Mouse (Mus musculus) left cerebral cortex, postnatal 36 days (tissue): Measurements from ENCODE around the gene Tarbp1. TPM values are rescaled to one million over a fixed set of nuclear protein-coding genes. Genes with fewer than 3 reads are reported as not detected.
A peak's percentile ranks its signal among the peaks of the same experiment; 100 is the strongest.
"Not testable (repeated sequence)": the region's sequence is repeated elsewhere in the genome, so short reads cannot be mapped to it uniquely, and the experiment has no call there.

ENCODE experiments used
- DNase-seq, 2 experiments: peaks; one replicate each; pipeline ENCODE4 v3.0.0; 2021 to 2022; ENCODE audit warnings: low spot score in 2 of 2, mixed read lengths in 1 of 2
- intact Hi-C: fragments of 180-260 bp; cut with DNase I; formaldehyde crosslinking; loops from one replicate; pipeline ENCODE4 v1.15.1; 2025
- total RNA-seq, 2 experiments: library from RNA; stranded (reverse); gene quantifications; 2 replicates each; pipeline ENCODE4 v1.2.3; 2021

Gene Tarbp1
- total RNA-seq, 2 experiments from 2014 or later = 3.1 to 4.4 TPM

GRCm38 (mm10) chr8:126496915-126497314 lies 22.1 kb upstream of the Tarbp1 start:
- intact Hi-C loops = loop anchor here (1.0 to 10.0 kb wide), 5 partner anchors 98 to 424 kb away; no protein-coding TSS in a partner anchor
- no peak for DNase-seq

GRCm38 (mm10) chr8:126495461-126495860 lies 20.6 kb upstream of the Tarbp1 start:
- DNase-seq = no peak
- intact Hi-C loops = loop anchor here (5.0 to 10.0 kb wide), 3 partner anchors 172 to 339 kb away; no protein-coding TSS in a partner anchor

GRCm38 (mm10) chr8:126494160-126495110 lies 19.6 kb upstream of the Tarbp1 start:
- no peak for DNase-seq
- intact Hi-C loops = loop anchor here (5.0 to 10.0 kb wide), 3 partner anchors 173 to 340 kb away; no protein-coding TSS in a partner anchor

GRCm38 (mm10) chr8:126482938-126483337 lies 8.1 kb upstream of the Tarbp1 start:
- intact Hi-C loops = loop anchor here (5.0 kb wide), 1 partner anchor 226 kb away; no protein-coding TSS in a partner anchor
- DNase-seq = peak; percentile 53 to 74

DNA sequence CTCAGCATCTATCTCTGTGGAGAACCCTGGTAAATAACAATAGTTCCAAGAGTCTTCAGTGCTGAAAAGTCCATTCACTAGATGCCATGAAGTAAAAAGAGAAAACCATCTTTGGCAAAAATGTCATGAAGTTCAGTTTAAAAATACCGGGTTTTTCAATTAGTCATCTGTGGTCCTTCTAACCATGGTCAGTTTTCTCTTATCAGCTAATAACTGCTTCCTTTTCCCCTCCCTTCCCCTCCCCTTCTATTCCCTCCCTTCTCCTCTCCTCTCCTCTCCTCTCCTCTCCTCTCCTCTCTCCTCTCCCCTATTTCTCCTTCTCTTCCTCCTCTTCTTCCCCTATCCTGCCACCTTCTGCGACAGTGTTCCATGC lies 7.5 kb upstream of the Tarbp1 start:
- no peak for DNase-seq
- intact Hi-C loops = loop anchor here (5.0 kb wide), 1 partner anchor 225 kb away; no protein-coding TSS in a partner anchor

DNA sequence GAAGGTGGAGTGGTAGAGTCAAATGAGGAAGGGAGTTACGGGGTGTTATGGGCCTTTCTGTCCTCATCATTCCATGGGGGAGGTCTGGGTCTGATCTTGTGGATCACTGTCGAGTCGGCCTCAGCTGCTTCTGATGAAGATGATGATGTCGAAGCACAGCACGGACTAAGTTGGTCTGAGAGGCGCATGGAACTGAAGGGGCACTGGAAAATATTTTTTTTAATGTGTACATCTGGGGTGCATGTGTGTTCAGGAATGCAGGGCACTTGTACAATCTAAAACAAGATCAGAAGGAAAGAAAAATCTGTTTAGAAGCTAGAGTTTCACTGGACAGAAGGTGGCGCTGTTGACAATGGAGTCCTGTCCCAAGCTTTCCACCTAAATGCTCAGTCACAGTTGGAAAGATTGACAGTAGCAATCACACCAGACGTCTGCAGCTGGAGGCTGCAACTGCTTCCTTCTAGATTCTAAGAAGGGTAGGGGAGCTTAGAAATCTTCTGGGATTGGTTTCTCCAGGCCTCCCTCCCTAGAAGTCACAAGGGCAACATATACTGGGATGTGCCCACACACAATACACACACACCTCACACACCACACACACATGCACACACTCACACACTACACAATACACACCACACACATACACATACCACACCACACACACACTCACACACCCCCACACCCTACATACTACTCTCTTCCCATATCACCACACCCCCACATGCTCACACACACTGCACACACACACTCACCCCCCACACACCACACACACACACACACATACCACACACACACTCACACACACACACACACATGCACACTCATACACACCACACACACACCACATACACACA lies 6.9 kb upstream of the Tarbp1 start:
- intact Hi-C loops = loop anchor here (5.0 kb wide), 1 partner anchor 224 kb away; no protein-coding TSS in a partner anchor
- DNase-seq = peak in 1 of 2 experiments; percentile 38

- intact Hi-C loops = loop anchor here (5.0 kb wide), 1 partner anchor 223 kb away; no protein-coding TSS in a partner anchor
- DNase-seq = no peak
These were observed 5.5 kb upstream of the Tarbp1 start for GRCm38 (mm10) chr8:126480366-126480765.

- no peak for DNase-seq
- intact Hi-C loops = loop anchor here (5.0 kb wide), 1 partner anchor 526 kb away; no protein-coding TSS in a partner anchor
These were observed 3.8 kb upstream of the Tarbp1 start for GRCm38 (mm10) chr8:126478714-126479113.

GRCm38 (mm10) chr8:126476151-126476855 lies 1.4 kb upstream of the Tarbp1 start:
- intact Hi-C loops = loop anchor here (5.0 kb wide), 1 partner anchor 524 kb away; no protein-coding TSS in a partner anchor

GRCm38 (mm10) chr8:126475738-126476137 lies 873 bp upstream of the Tarbp1 start:
- intact Hi-C loops = loop anchor here (5.0 kb wide), 1 partner anchor 523 kb away; no protein-coding TSS in a partner anchor
- not testable (repeated sequence) for DNase-seq

More at GRCm38 (mm10) chr8:126476151-126476855, 1.4 kb upstream of the Tarbp1 start:
- not testable (repeated sequence) for DNase-seq

GRCm38 (mm10) chr8:126473802-126474298 lies 1.0 kb downstream of the Tarbp1 start:
- intact Hi-C loops = no loop called here
- DNase-seq = no peak

DNA sequence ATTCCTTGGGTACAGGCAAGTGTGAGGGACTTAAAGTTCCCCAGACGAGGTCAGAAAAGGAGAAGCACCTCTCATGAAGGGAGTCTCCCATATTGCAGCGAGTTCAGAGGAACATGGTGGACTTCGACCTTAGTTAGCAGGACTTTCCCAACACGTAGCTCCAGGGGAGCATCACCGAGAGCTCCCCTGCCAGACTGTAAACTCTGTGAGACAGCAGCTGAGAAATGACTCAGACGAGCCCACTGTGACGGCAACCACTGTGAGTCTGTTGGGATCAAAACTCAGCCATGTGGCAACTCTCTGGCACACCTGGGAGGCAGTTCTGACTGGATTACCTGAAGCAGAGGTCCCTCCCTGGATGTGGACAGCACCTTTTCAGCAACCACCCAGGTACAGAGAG lies 10.8 kb downstream of the Tarbp1 start:
- no peak for DNase-seq

GRCm38 (mm10) chr8:126461735-126462134 lies 13.1 kb downstream of the Tarbp1 start:
- intact Hi-C loops = no loop called here
- DNase-seq = no peak

More for the DNA sequence above, 10.8 kb downstream of the Tarbp1 start:
- intact Hi-C loops = no loop called here

- DNase-seq = no peak
- intact Hi-C loops = no loop called here
These were observed 14.6 kb downstream of the Tarbp1 start for GRCm38 (mm10) chr8:126460274-126460673.

- intact Hi-C loops = no loop called here
- no peak for DNase-seq
These were observed 19.5 kb downstream of the Tarbp1 start for GRCm38 (mm10) chr8:126455383-126455782.

DNA sequence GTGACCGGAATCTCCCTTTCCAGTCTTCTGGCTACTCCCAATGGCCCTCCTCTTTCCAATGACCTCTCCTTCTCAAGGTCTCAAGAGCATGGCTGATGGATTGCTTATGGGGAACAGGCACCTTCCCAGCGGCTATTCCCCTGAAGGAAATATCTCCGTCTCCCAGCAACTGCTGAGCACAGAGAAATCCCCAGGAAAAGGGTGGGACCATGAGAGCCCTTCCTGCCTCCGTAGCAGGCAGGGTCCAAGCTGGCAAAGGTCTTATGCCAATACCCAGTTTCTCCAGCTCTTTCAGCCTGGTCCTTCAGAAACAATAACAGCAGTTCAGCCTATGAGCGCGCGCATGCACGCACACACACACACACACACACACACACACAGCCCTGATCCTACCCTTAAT lies 23.7 kb downstream of the Tarbp1 start:
- intact Hi-C loops = no loop called here
- no peak for DNase-seq

DNA sequence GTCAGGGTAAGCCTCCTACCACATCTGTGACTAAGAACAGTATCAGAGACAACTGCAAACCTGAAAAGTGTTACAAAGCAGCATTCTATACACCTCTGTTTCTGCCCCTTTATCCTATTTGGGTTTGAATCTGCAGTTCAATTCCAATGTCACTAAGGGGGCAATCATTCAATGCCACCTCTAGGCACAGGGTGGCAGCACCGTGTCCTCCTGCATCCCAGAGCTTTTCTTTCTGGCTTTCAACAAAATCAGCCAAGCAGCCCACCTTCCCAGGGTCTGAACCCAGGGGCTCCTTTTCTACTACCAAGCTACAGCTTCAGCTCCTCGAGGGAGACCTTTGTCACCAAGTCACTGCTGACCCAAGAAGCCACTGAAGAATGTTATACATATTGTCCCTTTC lies 35.9 kb downstream of the Tarbp1 start:
- intact Hi-C loops = no loop called here
- no peak for DNase-seq

- intact Hi-C loops = loop anchor here (5.0 kb wide), 1 partner anchor 137 kb away; the partner anchor contains the start of gene Slc35f3
- peak; percentile 56 to 59 for DNase-seq
These were observed 41.0 kb downstream of the Tarbp1 start for GRCm38 (mm10) chr8:126433827-126434226.
